Mouse (Mus musculus) midbrain, embryonic 13.5 days (tissue): ENCODE results near the gene 4930438A08Rik. TPM values are rescaled to one million over a fixed set of nuclear protein-coding genes. Genes with fewer than 3 reads are reported as not detected.

ENCODE experiments used
- ATAC-seq: fragments of 200-750 bp; cut with Nextera tagmentation; 2 replicates; pipeline ENCODE4 v1.8.0; 2017; ENCODE audit warnings: mild to moderate bottlenecking, moderate TSS enrichment, moderate library complexity
- H3K27ac ChIP-seq: fragments of 300-500 bp; sonication (generic); 2 replicates; pipeline ENCODE4 v1.5.1; 2015; ENCODE audit warnings: inconsistent platforms, mild to moderate bottlenecking, moderate library complexity
- H3K27me3 ChIP-seq: fragments of 300-500 bp; sonication (generic); 2 replicates; pipeline ENCODE4 v1.6.1; 2015; ENCODE audit warnings: mild to moderate bottlenecking, inconsistent platforms
- H3K36me3 ChIP-seq: fragments of 300-500 bp; sonication (generic); 2 replicates; pipeline ENCODE4 v1.6.1; 2015; ENCODE audit warnings: mild to moderate bottlenecking, inconsistent platforms
- H3K4me1 ChIP-seq: fragments of 300-500 bp; sonication (generic); replicated peaks from 2 replicates; pipeline ENCODE4 v1.6.1; 2015; ENCODE audit warnings: inconsistent platforms
- H3K4me2 ChIP-seq: fragments of 300-500 bp; sonication (generic); replicated peaks from 2 replicates; pipeline ENCODE4 v1.6.1; 2015; ENCODE audit warnings: moderate library complexity, mild to moderate bottlenecking, inconsistent platforms
- H3K4me3 ChIP-seq: fragments of 300-500 bp; sonication (generic); replicated peaks from 2 replicates; pipeline ENCODE4 v1.5.1; 2015; ENCODE audit warnings: mild to moderate bottlenecking, inconsistent platforms
- H3K9ac ChIP-seq: fragments of 300-500 bp; sonication (generic); replicated peaks from 2 replicates; pipeline ENCODE4 v1.6.1; 2015; ENCODE audit warnings: mild to moderate bottlenecking, inconsistent platforms
- H3K9me3 ChIP-seq: fragments of 300-500 bp; sonication (generic); 2 replicates; pipeline ENCODE4 v1.6.1; 2016; ENCODE audit warnings: mild to moderate bottlenecking, inconsistent platforms
- WGBS: fragments of 180-500 bp; shearing (Covaris S2); methylation state at CpG from one replicate; pipeline ENCODE4 v1.1.7; 2015; 5-methylcytosine and 5-hydroxymethylcytosine counted together
- polyA plus RNA-seq: library from polyadenylated mRNA; unstranded; fragments of >200 nt; fragmentation: Nextera tagmentation; extraction: Ambion mirVana; gene quantifications from 2 replicates; pipeline ENCODE4 v1.2.1, GENCODE M21; 2015

The 4930438A08Rik gene
- polyA plus RNA-seq, 1 experiment from 2014 or later: not detected

DNA sequence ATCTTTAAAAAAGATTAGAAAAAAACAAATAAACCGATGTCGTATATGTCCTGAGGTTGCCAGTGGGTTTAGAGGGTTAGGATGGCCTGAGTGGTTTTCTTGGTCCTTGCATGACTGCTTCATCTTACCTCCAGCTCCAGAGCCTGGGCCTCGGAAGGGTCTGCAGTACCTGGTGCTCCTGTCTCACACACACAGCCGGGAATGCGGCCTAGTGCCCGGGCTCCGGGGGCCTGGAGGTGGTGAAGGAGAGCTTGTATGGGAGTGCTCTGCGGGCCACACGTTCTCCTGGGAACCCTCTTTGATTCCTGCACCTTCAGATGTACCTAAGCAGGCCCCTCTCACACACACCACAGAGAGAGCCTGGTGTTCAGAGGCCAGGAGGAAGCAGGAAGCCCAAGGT is 34.1 kb downstream of the 4930438A08Rik start:
- Histone ChIP-seq H3K4me1 (peaks cover 21% of the 10 kb centered on the region), H3K27ac (no peak overlapping the region), H3K4me3 (no peak overlapping the region), H3K27me3 (peaks cover 3% of the 10 kb centered on the region), H3K4me2 (no peak overlapping the region), H3K9ac (no peak overlapping the region), H3K9me3 (no peaks in the 10 kb centered on the region), H3K36me3 (peaks cover 16% of the 10 kb centered on the region; the same call in 1 of the 2 replicates)
- no peak for ATAC-seq
- 94% methylated on average over 9 of the region's 9 CpGs for WGBS

DNA sequence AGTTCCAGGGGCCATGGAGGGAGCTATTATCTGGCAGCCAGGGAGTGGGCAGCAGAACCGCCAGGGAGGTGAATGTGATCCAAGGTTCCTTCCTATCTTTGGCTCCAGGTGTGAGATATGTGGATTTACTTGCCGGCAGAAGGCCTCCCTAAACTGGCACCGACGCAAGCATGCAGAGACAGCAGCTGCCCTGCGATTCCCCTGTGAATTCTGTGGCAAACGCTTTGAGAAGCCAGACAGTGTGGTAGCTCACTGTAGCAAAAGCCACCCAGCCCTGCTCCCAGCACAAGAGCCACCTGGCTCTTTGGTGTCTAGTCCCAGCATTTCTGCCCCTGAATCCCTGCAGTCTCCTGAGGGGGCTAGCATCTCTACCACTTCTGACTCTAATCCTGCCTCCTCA is 39.5 kb downstream of the 4930438A08Rik start:
- H3K4me1 ChIP-seq: no peaks in the 10 kb centered on the region
- H3K4me2 ChIP-seq: no peak overlapping the region
- peaks cover 60% of the 10 kb centered on the region for H3K36me3 ChIP-seq
- no peak for ATAC-seq
- no peaks in the 10 kb centered on the region for H3K27me3 ChIP-seq
- H3K27ac ChIP-seq: no peak overlapping the region
- no peak overlapping the region for H3K9ac ChIP-seq
- no peaks in the 10 kb centered on the region for H3K9me3 ChIP-seq
- H3K4me3 ChIP-seq: no peak overlapping the region
- 79% methylated on average over 6 of the region's 6 CpGs for WGBS

DNA sequence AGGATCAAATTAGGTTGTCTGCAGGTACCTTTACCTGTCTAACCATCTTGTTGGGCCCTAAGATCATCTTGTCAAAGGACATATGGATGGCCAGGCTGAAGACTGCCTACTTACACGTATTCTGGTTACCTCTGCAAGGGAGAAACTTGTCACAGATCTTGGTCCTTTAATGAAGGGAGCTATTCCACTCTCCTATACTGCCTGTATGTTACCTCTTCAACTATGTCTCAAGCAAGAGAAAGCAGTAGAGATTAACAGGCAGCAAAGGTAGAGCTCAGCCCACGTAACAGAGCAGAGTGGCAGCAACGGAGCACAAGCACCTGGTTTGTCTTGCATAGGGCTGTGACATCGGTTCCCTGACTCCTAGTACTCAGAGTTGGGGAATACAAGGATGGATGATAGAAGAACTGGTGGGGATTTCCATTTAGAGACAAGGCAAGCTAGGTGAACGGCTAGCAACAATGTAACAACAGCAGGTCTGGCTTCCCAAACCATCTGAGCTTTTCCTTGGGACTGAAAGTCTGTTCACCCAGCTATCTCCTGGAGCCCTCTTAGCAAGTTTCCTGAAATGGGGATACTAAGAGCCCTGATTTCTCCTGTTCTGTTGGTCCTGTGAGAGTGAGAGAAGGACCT is 41.1 kb downstream of the 4930438A08Rik start:
- no peak for ATAC-seq
- Histone ChIP-seq H3K9ac (no peak overlapping the region), H3K27me3 (no peaks in the 10 kb centered on the region), H3K9me3 (no peaks in the 10 kb centered on the region), H3K27ac (no peak overlapping the region), H3K4me3 (no peak overlapping the region), H3K4me1 (no peaks in the 10 kb centered on the region), H3K36me3 (peaks cover 61% of the 10 kb centered on the region), H3K4me2 (no peak overlapping the region)
- 96% methylated on average over 5 of the region's 5 CpGs for WGBS

GRCm38 (mm10) chr11:58316344-58316743 is 41.7 kb downstream of the 4930438A08Rik start:
- H3K27me3 ChIP-seq: no peaks in the 10 kb centered on the region
- peak; percentile 37; the same call in 1 of the 2 replicates for ATAC-seq
- H3K9ac ChIP-seq: no peak overlapping the region
- H3K4me3 ChIP-seq: no peak overlapping the region
- no peak overlapping the region for H3K27ac ChIP-seq
- no peak overlapping the region for H3K4me2 ChIP-seq
- H3K36me3 ChIP-seq: peaks cover 56% of the 10 kb centered on the region
- no peaks in the 10 kb centered on the region for H3K4me1 ChIP-seq
- no peaks in the 10 kb centered on the region for H3K9me3 ChIP-seq
- WGBS: 81% methylated on average over 17 of the region's 17 CpGs

- Histone ChIP-seq H3K4me1 (peaks cover 4% of the 10 kb centered on the region), H3K4me3 (no peak overlapping the region), H3K9ac (no peak overlapping the region), H3K27ac (no peak overlapping the region), H3K27me3 (no peaks in the 10 kb centered on the region), H3K4me2 (no peak overlapping the region), H3K9me3 (no peaks in the 10 kb centered on the region), H3K36me3 (peaks cover 55% of the 10 kb centered on the region)
- peak; percentile 43; the same call in 1 of the 2 replicates for ATAC-seq
- WGBS: 73% methylated on average over 28 of the region's 28 CpGs
Measured at GRCm38 (mm10) chr11:58316768-58317390, 42.3 kb downstream of the 4930438A08Rik start.

DNA sequence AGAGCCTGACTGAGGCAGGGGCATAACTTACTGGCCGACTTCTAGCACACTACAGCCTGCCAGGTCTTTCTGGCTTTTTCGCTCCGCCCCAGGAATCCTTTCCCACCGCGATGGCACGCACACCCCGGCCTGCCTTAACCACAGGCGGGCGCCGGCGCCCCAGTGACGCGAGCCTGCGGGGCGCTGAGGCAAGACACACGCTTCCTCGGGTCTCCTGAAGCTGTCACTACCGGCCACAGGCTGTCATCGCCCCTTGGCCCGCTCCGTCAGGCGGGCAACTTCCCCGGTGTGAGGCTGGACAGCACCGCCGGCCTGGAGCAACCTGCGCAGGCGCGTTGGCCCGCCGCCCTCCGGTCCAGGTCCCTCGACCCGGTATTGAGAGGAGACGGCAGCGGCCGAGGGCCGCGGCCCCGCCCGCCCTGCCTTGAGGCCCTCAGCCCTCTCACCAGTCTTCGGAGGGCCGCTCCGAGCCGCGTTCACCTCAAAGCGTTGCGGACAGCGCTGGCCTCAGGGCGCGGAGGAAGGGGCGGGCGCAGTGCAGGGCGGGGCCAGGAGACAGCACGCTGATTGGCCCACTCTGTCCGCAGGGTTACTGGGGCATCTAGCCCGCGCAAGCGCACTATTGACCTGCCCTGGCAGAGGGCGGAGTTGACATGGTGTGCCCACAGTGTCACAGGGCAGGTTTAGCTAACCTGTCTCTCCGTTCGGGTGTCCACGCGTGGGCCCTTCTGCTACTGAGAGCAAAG is 48.4 kb downstream of the 4930438A08Rik start:
- peak overlapping the region; percentile 89 for H3K9ac ChIP-seq
- H3K4me2 ChIP-seq: peak overlapping the region; percentile 87
- H3K4me1 ChIP-seq: peaks cover 20% of the 10 kb centered on the region
- H3K4me3 ChIP-seq: peak overlapping the region; percentile 82
- H3K36me3 ChIP-seq: peaks cover 32% of the 10 kb centered on the region
- H3K9me3 ChIP-seq: no peaks in the 10 kb centered on the region
- peak; percentile 99 for ATAC-seq
- under 1% methylated on average over 55 of the region's 63 CpGs for WGBS
- H3K27me3 ChIP-seq: no peaks in the 10 kb centered on the region
- peak overlapping the region; percentile 95 for H3K27ac ChIP-seq

- no peaks in the 10 kb centered on the region for H3K27me3 ChIP-seq
- H3K4me3 ChIP-seq: peak overlapping the region; percentile 82
- 14% methylated on average over 24 of the region's 24 CpGs for WGBS
- peaks cover 25% of the 10 kb centered on the region for H3K36me3 ChIP-seq
- no peaks in the 10 kb centered on the region for H3K9me3 ChIP-seq
- peaks cover 26% of the 10 kb centered on the region for H3K4me1 ChIP-seq
- ATAC-seq: no peak; the same call in 1 of the 2 replicates
- peak overlapping the region; percentile 87 for H3K4me2 ChIP-seq
- H3K9ac ChIP-seq: peak overlapping the region; percentile 89
- H3K27ac ChIP-seq: peak overlapping the region; percentile 95
Measured at GRCm38 (mm10) chr11:58323570-58324340, 49.2 kb downstream of the 4930438A08Rik start.

- Histone ChIP-seq H3K4me1 (peaks cover 34% of the 10 kb centered on the region), H3K4me3 (no peak overlapping the region), H3K4me2 (no peak overlapping the region), H3K27ac (no peak overlapping the region), H3K9ac (no peak overlapping the region), H3K36me3 (peaks cover 19% of the 10 kb centered on the region), H3K9me3 (no peaks in the 10 kb centered on the region), H3K27me3 (no peaks in the 10 kb centered on the region)
- ATAC-seq: no peak
- WGBS: 93% methylated on average over 3 of the region's 3 CpGs
Measured at GRCm38 (mm10) chr11:58324614-58325229, 50.1 kb downstream of the 4930438A08Rik start.

DNA sequence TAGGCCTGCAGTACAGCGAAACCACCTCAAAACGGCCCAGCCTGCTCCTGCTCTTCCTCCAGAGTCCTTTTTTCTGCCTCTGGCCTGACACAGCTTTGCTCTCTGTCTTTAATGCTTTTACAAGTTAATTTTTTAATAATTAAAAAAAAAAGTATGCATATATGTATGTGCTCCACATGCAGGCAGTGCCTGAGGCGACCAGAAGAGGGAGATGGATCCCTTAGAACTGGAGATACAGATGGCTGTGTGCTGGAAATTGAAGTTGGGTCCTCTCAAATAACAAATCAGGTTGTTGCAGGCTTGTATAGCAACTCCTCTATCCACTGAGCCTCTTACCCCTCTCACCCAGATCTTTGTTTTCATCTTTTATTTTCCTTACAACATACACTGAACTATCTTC is 52.2 kb downstream of the 4930438A08Rik start:
- Histone ChIP-seq H3K4me1 (peaks cover 40% of the 10 kb centered on the region), H3K9me3 (no peaks in the 10 kb centered on the region), H3K4me3 (no peak overlapping the region), H3K9ac (no peak overlapping the region), H3K36me3 (peaks cover 15% of the 10 kb centered on the region), H3K27me3 (no peaks in the 10 kb centered on the region), H3K27ac (no peak overlapping the region), H3K4me2 (no peak overlapping the region)
- ATAC-seq: no peak
- 94% methylated on average over 3 of the region's 3 CpGs for WGBS

DNA sequence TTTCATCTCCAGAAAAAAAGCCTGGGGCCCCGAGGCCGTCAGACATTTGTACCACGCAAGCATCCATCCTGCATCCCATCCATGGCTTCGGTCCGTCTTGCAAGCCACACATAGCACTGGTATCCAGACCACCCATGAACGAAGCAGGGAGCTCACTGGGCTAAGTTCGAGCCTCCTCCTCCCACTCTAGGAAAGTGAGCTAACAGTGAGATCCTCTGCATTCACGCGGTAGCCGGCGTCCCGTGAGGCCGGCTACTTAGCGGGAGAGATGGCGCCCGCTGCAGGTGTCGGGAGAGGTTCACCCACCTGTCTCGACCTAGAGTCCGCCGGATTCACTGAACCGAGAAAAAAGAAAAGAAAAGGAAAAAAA is 55.3 kb downstream of the 4930438A08Rik start:
- Histone ChIP-seq H3K36me3 (peaks cover 35% of the 10 kb centered on the region), H3K27me3 (no peaks in the 10 kb centered on the region), H3K4me1 (peaks cover 47% of the 10 kb centered on the region), H3K9ac (peak overlapping the region; percentile 87), H3K4me2 (peak overlapping the region; percentile 99), H3K4me3 (peak overlapping the region; percentile 84), H3K9me3 (no peaks in the 10 kb centered on the region), H3K27ac (peak overlapping the region; percentile 72)
- WGBS: under 1% methylated on average over 21 of the region's 21 CpGs
- peak; percentile 53 for ATAC-seq
